Mouse (Mus musculus): Measurements from ENCODE around the gene Ucp2.

The Ucp2 gene

DNA sequence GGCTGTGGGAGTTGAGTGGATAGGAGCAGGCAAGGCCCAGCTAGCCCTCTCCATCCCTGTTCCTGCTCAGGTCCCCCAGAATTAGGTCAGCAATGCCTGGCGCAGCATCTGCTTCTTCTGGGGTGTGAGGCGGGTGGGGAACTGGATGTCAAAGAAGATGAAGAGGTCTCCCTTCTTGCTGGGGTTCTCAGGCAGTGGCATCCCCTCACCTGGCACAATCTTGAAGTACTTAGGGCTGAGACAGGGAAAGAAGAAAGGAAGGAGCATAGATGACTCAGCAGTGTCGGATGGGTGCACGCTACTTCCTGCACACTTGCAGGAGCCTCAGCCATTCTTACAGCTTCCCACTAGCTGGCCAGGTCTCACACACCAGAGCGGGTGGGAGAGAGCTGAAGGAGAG, 9.9 kb downstream of the Ucp2 start:
- DNase-seq (ENCODE audit: low read depth, low spot score): no peak

DNA sequence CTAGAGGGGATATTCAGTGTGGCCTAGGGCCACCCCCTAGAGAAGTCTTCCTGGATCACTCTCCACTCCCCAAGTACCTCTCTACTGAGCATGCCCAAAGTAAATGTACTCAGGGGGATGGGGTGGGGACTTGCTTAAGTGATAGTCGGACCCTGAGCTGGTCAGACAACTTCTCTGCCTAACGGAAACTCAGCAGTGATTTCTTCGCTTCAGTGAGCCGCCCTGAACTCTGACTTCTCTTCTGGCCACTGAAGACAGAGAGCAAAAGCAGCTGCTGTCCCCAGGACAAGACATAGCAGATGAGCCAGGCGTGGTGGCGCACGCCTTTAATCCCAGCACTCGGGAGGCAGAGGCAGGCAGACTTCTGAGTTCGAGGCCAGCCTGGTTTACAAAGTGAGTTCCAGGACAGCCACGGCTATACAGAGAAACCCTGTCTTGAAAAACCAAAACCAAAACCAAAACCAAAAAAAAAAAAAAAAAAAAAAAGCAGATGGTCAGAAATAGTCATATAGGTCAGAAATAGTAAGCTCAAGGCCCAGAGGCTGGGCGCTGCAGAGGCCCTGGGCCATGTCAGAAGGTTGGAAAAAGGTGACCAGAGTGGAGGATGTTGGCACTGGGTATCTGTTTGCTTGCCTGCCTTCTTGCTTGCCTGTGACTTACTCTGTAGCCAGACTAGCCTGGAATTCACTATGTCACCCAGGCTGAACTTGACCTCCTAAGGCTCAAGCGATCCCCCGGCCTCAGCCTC, 11.8 kb downstream of the Ucp2 start:
- DNase-seq (ENCODE audit: low read depth, low spot score): no peak

DNA sequence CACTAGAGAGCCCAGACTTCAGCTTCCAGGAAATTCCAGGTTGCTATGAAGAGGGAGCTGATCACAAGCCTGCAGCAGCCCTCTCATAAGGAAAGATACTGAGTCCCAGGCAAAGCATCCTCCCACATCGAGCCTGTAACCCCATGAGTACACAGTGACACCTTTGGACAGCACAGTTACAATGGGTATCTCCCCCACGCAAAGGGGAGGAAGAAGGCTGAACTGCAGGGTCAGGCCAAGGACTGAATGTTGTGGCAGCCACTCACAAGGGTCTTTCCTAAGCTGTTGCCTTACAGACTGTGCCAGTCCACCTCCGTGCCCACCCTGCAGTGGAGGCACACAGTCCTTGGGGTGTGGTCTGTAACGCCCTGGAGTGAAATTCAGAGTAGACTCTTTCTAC, 13.4 kb downstream of the Ucp2 start:
- no peak for DNase-seq (ENCODE audit: low read depth, low spot score)

DNA sequence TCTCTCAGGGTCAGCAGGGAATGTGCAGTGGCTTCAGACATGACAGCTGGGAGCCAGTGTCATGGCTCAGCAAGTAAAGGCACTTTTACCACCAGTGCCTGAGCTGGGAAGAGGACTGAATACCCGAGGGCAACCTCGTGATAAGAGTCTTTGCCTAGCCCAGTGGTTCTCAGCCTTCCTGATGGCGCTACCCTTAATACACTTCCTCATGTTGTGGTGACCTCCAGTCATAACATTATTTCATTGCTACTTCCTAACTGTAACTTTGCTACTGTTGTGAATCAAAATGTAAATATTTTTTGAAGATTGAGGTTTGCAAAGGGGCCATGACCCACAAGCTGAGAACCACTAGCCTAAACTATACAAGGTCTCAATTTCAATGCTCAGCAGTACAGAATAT, 15.5 kb downstream of the Ucp2 start:
- DNase-seq (ENCODE audit: low read depth, low spot score): no peak

DNA sequence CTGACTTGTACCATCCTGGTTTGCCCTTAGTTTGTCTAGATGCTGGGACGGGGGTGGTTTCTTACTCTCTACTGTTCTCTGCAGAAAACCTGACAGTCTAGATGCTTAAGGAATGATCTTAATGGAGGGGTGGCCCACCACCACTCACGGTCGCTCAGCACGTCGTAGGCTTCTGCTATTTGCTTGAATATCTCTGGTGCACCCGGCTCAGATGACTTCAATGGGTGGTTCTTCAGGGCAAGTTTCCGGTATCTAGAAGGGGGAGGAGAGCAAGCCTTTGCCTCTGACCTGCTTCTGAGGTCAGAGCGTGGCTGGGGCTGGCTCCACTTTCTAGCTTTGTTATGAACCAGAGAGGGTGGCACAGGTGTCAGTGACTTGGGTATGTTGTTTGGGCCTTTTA, 18.5 kb downstream of the Ucp2 start:
- no peak for DNase-seq (ENCODE audit: low read depth, low spot score)

DNA sequence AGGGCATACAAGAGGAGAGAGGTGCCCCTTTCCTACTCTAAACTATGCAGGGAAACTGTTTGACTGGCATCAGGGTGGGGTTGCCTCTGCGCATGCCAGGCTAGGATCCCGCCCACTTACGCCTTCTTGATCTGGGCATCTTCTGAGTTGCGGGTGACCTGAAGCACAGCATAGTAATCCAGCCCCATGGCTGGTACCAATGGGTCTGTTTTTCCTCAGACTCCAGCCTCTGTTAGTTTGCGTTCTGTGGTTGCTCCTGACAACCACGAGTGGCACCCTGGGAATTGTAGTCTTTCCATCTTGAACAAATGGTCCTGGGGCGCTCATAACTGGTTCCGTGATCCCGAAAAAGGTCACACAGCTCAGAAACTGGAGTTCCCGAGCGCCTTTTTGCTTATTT, 21.4 kb downstream of the Ucp2 start, which contains the start of gene Dnajb13:
Gene Dnajb13 (minus strand): TSS at position 388 of the 400 bp plus-strand sequence.
- DNase-seq (ENCODE audit: low read depth, low spot score): peak; percentile 52

DNA sequence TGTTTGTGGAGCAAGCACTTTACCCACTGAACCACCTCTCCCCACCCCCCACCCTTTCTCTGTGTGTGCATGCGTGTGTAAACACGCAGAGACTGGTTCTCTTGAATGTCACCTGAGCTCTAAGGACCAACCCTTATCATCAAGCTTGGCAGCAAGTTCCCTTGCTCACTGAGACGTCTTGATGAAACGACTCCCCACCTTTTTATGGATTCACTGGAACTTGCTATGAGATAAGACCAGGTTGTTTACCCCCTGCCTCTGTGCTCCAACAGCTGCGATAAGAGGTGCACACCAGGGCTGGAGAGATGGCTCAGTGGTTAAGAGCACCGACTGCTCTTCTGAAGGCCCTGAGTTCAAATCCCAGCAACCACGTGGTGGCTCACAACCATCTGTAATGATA, 27.1 kb downstream of the Ucp2 start:
- DNase-seq (ENCODE audit: low read depth, low spot score): no peak

DNA sequence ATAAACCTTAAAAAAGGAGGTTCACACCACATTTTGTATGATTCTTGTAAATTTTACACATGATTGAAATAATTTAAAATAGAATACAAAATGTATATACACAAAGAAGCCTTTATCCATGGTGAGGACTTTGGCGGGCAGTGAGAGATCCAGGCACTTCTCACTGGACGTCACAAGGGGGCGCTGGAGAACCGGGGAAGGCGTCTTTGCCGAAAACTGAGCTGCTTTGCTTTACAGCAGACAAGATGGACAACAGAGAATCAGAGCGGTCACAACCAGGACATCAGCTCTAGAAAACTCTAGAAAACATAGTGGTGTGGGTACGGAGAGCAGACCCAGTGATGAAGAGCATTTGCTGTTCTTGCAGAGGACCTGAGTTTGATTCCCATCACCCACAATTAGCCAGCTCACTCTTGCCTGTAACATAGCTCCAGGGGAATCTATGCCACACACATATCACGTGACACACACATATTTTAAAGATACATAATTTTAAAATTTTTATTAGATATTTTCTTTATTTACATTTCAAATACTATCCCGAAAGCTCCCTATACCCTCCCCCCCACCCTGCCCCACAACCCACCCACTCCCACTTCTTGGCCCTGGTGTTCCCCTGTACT, 27.6 kb downstream of the Ucp2 start:
- DNase-seq (ENCODE audit: low read depth, low spot score): peak; percentile 85

DNA sequence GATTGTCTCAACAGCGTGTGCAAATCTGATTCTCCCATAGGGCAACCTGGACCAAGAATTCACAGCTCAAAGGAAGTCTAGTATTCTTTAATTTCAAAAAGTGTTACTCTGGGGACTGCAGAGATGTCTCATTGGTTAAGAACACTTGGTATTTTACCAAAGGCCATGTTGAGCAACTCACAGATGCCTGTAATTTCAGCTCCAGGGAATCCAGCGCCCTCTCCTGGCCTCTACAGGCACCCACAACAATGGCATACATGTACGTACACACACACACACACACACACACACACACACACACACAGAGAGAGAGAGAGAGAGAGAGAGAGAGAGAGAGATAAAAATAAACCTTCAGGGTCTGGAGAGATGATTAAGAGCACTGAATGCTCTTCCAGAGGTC, 29.1 kb downstream of the Ucp2 start:
- DNase-seq (ENCODE audit: low read depth, low spot score): no peak

DNA sequence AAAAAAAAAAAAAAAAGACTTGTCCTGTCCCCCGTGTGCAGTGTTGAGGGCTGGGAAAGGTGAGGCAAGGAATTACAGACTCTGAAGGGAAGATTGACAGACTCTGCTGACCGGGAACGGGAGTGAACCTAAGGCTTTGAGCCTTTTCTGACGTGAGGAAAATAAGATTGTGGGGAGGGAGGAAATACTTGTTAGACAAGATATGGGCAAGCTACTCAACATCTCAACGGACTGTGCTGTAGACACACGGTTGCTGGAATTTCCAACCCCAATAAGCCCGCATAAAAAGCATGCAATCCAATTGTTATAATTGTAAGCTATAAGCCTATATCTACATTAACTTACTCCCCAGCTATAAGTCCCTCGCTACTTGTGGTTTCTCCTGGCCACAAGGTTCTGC, 31.5 kb downstream of the Ucp2 start:
- DNase-seq (ENCODE audit: low read depth, low spot score): no peak

DNA sequence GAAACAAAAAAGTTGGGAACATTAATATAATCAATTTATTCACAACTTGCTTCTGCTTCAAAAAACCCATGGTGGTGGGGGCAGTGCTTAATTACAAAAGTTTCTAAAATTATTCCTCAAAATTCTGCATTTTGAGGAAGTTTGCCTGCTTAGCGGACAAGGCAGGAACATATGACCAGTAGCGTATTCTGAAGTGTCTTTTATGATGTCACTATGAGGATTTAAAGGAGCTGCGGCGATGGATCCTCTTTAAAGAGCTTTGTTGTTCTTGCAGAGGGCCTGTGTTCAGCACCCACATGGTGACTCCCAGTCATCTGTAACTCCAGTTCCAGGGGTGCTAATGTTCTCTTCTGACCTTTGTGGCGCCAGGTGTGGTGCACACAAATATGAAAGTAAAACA, 37.6 kb downstream of the Ucp2 start:
- DNase-seq (ENCODE audit: low read depth, low spot score): no peak

DNA sequence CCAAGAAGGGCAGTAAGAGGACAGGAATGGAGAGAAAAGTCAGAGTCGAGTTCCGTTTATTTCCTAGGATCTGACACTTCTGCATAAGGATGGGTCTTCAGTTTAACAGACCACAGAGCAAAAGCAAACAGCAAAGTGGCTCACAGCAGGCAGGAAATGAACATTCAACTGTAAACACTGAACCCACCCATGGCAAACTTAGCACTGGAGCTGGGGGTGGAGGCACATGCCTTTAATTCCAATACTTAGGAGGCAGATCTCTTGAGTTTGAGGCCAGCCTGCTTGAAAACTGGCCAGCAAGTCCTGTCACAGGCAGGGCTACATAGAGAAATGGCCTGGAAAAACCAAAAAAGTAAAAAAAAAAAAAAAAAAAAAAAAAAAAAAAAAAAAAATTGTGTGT, 40.4 kb downstream of the Ucp2 start:
- DNase-seq (ENCODE audit: low read depth, low spot score): no peak

DNA sequence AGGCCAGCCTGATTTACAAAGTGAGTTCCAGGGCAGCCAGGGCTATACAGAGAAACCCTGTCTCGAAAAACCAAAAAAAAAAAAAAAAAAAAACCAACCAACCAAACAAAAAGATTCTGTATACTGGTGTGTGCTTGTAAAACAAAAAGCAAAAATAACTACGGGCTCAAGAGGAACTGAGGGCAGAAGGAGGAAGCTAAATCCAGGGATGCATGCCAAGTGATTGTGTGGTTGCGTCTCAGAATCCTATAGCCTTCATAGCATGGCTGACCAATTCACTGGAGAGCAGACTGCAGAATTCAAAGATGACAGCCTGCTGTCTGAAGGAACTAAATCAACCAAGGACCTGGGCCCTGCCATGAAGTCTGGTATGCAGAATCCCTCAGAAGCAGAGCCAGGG, 41.1 kb downstream of the Ucp2 start:
- DNase-seq (ENCODE audit: low read depth, low spot score): no peak

DNA sequence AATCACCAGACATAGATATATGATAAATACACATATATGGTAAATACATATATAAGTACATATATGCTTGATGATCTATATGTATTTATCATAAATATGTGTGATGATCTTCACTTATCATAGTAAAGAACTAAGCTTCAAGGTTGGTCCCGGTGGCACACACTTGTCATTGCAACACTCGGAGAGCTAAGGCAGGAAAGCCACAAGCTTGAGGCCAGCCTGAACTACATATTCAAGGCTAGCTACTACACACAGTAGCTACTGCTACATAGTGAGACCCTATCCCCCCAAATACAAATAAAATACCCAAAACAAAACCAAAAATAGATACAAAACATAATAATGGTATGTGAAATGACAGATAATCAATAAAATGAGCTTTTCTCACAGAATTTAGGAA, 42.7 kb downstream of the Ucp2 start:
- DNase-seq (ENCODE audit: low read depth, low spot score): no peak

DNA sequence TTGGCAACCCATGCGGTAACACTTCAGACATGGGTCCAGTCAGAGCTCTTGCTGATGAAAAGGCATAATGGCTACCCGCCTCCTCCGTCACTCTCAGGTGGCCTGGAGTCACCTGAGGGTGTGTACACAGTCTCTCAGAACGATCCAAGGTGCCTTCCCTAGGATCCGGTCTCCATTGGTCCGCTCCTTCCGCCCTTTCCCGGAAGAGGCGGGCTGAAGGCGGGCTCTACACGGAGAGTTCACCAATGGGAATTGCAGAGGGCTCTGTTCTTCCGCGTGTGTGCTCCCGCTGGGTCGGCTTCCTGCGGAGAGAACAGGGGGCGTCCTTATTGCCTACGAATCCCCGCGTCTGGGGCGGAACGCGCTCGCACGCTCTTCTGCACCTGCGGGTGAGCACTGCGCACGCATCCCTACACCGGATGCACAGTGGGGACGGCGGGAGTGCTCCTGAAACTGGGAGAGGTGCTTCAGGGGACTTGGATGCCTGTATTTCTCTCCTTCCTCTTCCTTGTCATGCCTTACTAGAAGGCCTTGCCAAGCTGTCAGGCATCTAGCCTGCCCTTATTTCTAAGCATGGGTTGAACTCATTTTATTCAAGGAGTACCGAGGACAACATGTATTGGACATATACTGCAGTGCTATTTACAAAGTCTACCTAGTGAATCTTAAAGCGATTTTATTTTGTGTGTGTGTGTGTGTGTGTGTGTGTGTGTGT, 43.8 kb downstream of the Ucp2 start, which contains the start of gene Coa4:
Gene Coa4 (plus strand): TSS at position 268 of the 715 bp plus-strand sequence.
- peak; percentile 98 for DNase-seq (ENCODE audit: low read depth, low spot score)

DNA sequence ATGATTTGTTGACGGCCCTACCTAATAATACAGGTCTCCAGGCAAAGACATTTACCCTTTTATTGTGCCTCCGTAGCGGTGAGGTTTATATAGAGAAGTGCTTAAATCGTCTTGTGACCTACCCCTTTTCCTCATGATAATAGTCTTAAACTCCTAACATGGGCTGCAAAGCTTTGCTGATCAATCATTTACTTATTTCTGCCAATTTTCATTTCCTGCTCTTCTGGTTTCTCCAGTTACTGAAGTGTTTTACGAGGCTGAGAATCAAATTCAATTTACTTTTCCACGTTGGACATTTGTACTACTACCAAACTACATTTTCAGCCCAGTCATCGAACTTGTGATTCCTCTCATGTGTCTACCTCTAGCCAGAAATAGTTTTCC, 44.4 kb downstream of the Ucp2 start:
- no peak for DNase-seq (ENCODE audit: low read depth, low spot score)

DNA sequence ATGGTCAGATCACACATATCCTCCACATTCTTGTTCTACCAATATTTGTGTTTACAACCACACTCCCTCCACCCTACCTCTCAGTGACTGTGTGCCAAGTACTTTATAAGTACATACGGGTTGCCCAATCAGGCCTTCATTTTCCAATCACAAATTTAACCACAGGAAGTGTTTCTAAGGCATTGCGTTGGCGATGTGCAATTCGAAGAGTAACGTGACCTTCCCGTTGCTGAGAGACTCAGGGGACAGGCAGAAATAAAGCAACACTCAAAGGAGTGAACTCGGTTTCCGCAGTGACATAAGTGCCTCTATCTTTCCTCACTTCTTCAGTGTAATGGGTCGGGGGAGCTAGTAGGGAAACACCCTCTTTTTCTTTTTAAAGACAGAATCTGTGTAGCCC, 46.4 kb downstream of the Ucp2 start:
- DNase-seq (ENCODE audit: low read depth, low spot score): no peak

DNA sequence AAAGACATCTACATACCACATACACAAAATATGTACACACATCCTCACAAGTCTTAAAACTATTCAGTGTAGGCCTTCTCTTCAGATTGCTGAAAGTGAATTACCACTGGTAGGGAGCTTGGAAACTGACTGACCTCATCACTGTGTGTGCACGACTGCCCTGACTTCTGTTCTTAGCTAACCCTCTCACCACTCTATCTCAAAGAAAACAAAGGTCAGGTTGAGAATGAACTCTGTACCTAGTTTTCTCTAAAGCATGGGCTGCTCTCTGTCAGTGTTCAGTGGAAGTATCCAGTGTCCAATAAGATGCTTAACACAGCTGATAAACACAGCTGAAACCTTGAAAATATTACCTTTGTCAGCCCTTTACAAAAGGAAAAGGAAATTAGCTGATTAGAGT, 51.3 kb downstream of the Ucp2 start:
- DNase-seq (ENCODE audit: low read depth, low spot score): no peak

DNA sequence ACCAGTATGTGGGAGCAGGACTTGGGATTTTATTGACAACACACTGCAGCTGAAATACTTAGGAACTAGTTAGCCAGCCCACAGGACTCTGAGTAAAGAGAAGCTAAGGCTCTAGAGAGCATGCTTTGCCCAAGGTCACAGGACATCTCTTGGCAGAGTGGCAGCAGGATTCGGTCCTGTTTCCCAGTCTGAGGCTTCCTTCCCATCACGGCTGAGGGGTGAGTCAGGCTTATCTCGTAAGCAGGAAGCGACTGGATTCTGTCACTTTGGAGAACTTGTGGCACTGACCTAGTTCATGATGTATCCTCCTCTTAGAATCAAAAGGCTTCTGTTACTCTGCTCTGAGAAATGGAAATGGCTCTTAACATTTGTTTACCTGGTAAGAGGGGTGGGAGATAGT, 54.5 kb downstream of the Ucp2 start:
- peak; percentile 18 for DNase-seq (ENCODE audit: low read depth, low spot score)

DNA sequence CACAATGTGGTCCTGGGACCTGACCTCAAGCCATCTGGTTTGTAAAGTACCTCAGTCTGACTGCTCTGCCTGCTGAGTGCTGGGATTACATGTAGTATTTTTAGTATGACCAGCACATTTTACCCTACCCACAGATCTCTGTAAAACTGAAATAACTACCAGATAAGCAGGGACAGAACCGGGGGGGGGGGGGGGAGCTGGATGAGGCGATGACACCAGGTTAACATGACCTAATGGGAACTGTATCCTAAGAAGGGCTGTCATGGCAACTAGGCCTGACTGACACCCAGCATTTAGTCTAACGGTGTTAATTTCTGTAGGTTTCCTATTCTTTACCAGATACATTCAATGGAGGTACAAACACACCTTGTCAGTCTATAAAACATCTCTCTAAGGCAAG, 56.7 kb downstream of the Ucp2 start:
- no peak for DNase-seq (ENCODE audit: low read depth, low spot score)

DNA sequence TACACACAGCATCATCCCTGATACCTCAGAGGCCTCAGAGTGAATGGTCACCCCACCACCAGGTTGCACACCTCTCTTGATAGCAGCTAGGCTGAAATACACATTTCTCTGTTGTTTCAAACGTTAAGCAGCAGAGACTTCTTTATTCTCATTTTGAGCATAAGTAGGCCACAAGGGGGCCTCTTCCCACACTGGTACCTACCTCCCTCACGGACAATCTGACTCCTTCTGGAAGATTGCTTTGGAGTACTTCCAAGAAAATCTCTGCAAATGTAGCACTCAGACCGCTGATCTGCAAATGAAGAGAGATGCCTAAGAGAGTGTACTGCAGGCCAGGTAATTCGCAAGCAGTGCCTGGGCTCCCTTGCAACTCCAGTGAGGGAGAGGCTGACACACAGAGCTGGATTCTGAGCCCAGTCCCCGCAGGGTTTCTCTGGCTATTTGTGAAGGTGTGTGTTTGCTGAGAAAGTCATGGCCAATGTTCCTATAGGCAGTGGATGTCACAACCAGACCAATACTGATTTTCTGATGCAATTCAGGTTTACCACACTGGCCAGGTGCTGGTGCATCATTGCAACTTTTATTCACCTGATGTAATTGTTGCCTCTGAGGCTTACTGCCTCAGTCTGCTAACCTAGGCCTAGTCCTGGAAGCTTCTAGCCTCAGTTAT, 57.3 kb downstream of the Ucp2 start:
- DNase-seq (ENCODE audit: low read depth, low spot score): peak; percentile 83

Data from brain, adult 2 months (tissue).